Mouse (Mus musculus) megakaryocyte, embryonic 14.5 days (primary cell): Measurements from ENCODE around the gene Angel1. TPM values are rescaled to one million over a fixed set of nuclear protein-coding genes. Genes with fewer than 3 reads are reported as not detected.

Experiments used
- H3K27me3 ChIP-seq: replicated peaks from 2 replicates; pipeline ENCODE3; 2012; ENCODE audit warnings: inconsistent platforms
- H3K36me3 ChIP-seq: replicated peaks from 2 replicates; pipeline ENCODE3; 2012; ENCODE audit warnings: low read length, inconsistent platforms, mixed read lengths
- H3K4me1 ChIP-seq: 2 replicates; pipeline ENCODE4 v1.6.1; 2012; ENCODE audit warnings: inconsistent platforms
- H3K4me3 ChIP-seq: replicated peaks from 2 replicates; pipeline ENCODE3; 2012; ENCODE audit warnings: moderate library complexity, mild to moderate bottlenecking, inconsistent platforms
- H3K9me3 ChIP-seq: 2 replicates; pipeline ENCODE4 v1.6.1; 2012; ENCODE audit warnings: inconsistent platforms
- FLI1 ChIP-seq: IDR thresholded peaks from 2 replicates; pipeline ENCODE4 v1.6.1; 2012; ENCODE audit warnings: low read length, inconsistent platforms, mixed read lengths
- GATA1 ChIP-seq: IDR thresholded peaks from 3 replicates; pipeline ENCODE4 v1.6.1; 2012; ENCODE audit warnings: mixed read lengths, low read length, inconsistent platforms, borderline replicate concordance
- polyA plus RNA-seq: library from polyadenylated mRNA; stranded (reverse); fragments of >175 nt; gene quantifications from 2 replicates; pipeline ENCODE4 v1.2.3, GENCODE M21; 2012; ENCODE audit warnings: low replicate concordance; ENCODE audit not compliant: insufficient read depth

Angel1 gene
- polyA plus RNA-seq, 1 experiment, result 1.2 TPM

GRCm38 (mm10) chr12:86690700-86691485 is 35.4 kb downstream of the Angel1 start:
- H3K36me3 ChIP-seq, result peaks cover 87% of the 10 kb centered on the region
- H3K4me1 ChIP-seq, result peaks cover 100% of the 10 kb centered on the region
- TF ChIP-seq FLI1 (no peak), GATA1 (no peak)
- H3K4me3 ChIP-seq, result peak overlapping the region; percentile 58
- H3K27me3 ChIP-seq, result no peaks in the 10 kb centered on the region
- H3K9me3 ChIP-seq, result no peaks in the 10 kb centered on the region

GRCm38 (mm10) chr12:86688917-86689316 is 37.3 kb downstream of the Angel1 start:
- Histone ChIP-seq H3K4me1 (peaks cover 100% of the 10 kb centered on the region), H3K36me3 (peaks cover 86% of the 10 kb centered on the region)
- TF ChIP-seq FLI1 (no peak), GATA1 (no peak)

GRCm38 (mm10) chr12:86687971-86688573 is 38.2 kb downstream of the Angel1 start:
- Histone ChIP-seq H3K9me3 (no peaks in the 10 kb centered on the region), H3K4me1 (peaks cover 100% of the 10 kb centered on the region)
- no peak for TF ChIP-seq FLI1
- TF ChIP-seq GATA1, result no peak

More at GRCm38 (mm10) chr12:86688917-86689316, 37.3 kb downstream of the Angel1 start:
- Histone ChIP-seq H3K9me3 (no peaks in the 10 kb centered on the region), H3K4me3 (no peak overlapping the region), H3K27me3 (no peaks in the 10 kb centered on the region)

DNA sequence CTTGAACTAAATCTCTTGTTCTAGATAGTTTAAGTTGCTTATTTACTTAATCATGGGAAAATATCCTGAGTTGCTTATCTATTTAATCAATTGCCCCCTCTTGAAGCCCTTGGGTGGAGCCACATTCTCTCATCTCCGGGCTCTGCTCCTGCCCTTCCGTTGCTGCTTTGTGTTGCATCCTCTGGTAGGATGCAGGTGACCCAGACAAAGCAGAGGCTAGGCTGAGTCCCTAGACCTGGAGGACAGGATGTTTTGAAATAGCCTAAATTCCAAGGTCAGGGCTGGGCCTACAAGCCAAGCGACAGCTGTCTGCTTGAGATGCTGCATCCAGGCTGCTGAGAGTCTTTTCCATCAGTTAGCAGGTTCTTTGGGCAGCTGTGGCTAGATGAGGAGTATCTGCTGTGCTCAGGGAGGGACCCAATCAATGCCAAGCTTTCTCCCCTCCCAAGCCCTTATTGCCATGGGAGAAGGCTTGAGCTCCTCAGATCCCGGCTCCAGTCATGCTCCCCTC is 38.8 kb downstream of the Angel1 start:
- no peaks in the 10 kb centered on the region for H3K27me3 ChIP-seq
- TF ChIP-seq GATA1, result no peak
- TF ChIP-seq FLI1, result no peak
- no peaks in the 10 kb centered on the region for H3K9me3 ChIP-seq
- peaks cover 87% of the 10 kb centered on the region for H3K36me3 ChIP-seq
- H3K4me3 ChIP-seq, result peak overlapping the region; percentile 76
- H3K4me1 ChIP-seq, result peaks cover 100% of the 10 kb centered on the region

More at GRCm38 (mm10) chr12:86687971-86688573, 38.2 kb downstream of the Angel1 start:
- Histone ChIP-seq H3K27me3 (no peaks in the 10 kb centered on the region), H3K4me3 (peak overlapping the region; percentile 76), H3K36me3 (peaks cover 87% of the 10 kb centered on the region)

GRCm38 (mm10) chr12:86686551-86687330 is 39.5 kb downstream of the Angel1 start:
- H3K4me1 ChIP-seq, result peaks cover 100% of the 10 kb centered on the region
- TF ChIP-seq FLI1 (no peak), GATA1 (no peak)
- H3K4me3 ChIP-seq, result peak overlapping the region; percentile 86
- peaks cover 87% of the 10 kb centered on the region for H3K36me3 ChIP-seq
- H3K27me3 ChIP-seq, result no peaks in the 10 kb centered on the region
- no peaks in the 10 kb centered on the region for H3K9me3 ChIP-seq

DNA sequence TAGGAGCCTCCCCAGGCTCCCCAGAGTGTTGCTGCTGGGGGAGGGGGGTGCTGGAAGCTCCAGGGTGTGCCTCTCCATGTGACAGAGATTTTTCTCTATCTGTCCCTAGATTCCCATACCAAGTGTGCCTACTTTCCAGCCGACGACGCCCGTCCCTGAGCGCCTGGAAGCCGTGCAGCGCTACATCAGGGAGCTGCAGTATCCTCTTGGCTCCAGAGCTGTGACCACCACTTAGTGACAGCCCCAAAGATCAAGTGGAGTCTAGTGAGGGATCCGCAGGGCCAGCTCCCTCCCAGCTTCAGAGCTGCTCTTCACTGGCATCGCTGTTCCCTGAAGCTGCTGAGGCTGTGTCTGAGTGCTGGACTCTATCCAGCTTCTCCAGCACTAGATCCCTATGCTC is 41.0 kb downstream of the Angel1 start:
- H3K27me3 ChIP-seq, result no peaks in the 10 kb centered on the region
- peaks cover 98% of the 10 kb centered on the region for H3K4me1 ChIP-seq
- TF ChIP-seq GATA1, result no peak
- TF ChIP-seq FLI1, result no peak
- H3K4me3 ChIP-seq, result peak overlapping the region; percentile 7
- H3K9me3 ChIP-seq, result no peaks in the 10 kb centered on the region
- H3K36me3 ChIP-seq, result peaks cover 75% of the 10 kb centered on the region

DNA sequence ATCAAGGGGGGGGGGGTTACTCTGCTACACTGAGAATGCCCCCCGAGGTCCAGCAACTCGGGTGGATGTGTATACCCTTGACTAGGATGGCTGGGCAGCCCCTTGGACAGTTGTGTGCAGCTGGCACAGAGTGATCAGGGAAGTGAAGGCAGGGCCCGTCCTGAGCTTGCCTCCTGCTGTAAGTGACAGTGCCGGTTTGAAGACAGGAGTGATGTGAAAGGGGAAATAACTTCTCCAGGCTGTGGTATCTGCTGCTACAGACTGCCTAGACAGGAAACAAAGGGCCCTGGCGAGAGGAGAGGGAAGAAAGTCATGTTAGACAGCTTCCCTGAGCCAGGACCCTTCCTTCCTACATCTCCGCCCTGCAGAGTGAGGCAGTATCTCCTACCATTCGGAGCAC is 42.6 kb downstream of the Angel1 start:
- no peak; the same call in 2 of the 3 replicates for TF ChIP-seq GATA1
- no peak for TF ChIP-seq FLI1
- peaks cover 96% of the 10 kb centered on the region for H3K4me1 ChIP-seq

GRCm38 (mm10) chr12:86682178-86682577 is 44.1 kb downstream of the Angel1 start:
- Histone ChIP-seq H3K4me3 (peak overlapping the region; percentile 87), H3K36me3 (peaks cover 46% of the 10 kb centered on the region), H3K27me3 (no peaks in the 10 kb centered on the region), H3K9me3 (no peaks in the 10 kb centered on the region), H3K4me1 (peaks cover 91% of the 10 kb centered on the region)
- TF ChIP-seq FLI1 (no peak), GATA1 (no peak)

More for the DNA sequence above, 42.6 kb downstream of the Angel1 start:
- H3K27me3 ChIP-seq, result no peaks in the 10 kb centered on the region
- peaks cover 60% of the 10 kb centered on the region for H3K36me3 ChIP-seq
- peak overlapping the region; percentile 87 for H3K4me3 ChIP-seq
- H3K9me3 ChIP-seq, result no peaks in the 10 kb centered on the region

- Histone ChIP-seq H3K4me3 (peak overlapping the region; percentile 87), H3K36me3 (peaks cover 45% of the 10 kb centered on the region), H3K9me3 (no peaks in the 10 kb centered on the region), H3K27me3 (no peaks in the 10 kb centered on the region), H3K4me1 (peaks cover 86% of the 10 kb centered on the region)
- no peak for TF ChIP-seq FLI1
- no peak for TF ChIP-seq GATA1
Measured at GRCm38 (mm10) chr12:86681626-86682025, 44.6 kb downstream of the Angel1 start.

DNA sequence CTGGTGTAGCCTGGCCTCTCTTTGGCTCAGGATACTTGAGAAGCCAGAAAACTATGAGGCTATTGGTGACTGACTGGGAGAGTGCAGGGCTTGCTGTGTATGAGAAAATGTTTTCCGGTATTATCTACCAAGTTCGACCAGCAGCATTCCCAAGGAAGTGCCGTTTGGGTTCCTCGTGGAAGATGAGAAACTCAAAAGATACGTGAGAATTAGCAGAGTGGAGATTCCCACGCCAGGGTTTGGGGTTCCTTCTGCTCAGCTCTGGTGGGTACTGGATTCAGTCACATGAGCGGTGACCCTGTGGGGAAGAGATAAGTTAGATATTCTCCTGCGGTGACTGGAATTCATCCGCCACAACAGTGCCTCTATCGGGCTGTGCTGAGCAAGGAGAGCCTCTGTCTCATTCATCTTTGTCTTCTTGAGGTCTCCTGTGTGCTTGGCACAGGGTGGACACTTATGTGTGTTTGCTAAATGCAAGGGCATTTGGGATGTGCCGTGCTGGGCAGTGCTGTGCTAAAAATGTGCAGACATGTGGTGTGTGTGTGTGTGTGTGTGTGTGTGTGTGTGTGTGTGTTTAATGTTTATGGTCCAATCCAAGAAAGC is 45.6 kb downstream of the Angel1 start:
- Histone ChIP-seq H3K9me3 (no peaks in the 10 kb centered on the region), H3K27me3 (no peaks in the 10 kb centered on the region), H3K4me3 (peak overlapping the region; percentile 96), H3K36me3 (peaks cover 36% of the 10 kb centered on the region), H3K4me1 (peaks cover 76% of the 10 kb centered on the region)
- TF ChIP-seq FLI1 (no peak), GATA1 (no peak)
